Mouse (Mus musculus): Measurements from ENCODE around the gene Tmem160. TPM values are rescaled to one million over a fixed set of nuclear protein-coding genes. Genes with fewer than 3 reads are reported as not detected.

Tmem160 gene
- polyA plus RNA-seq, 1 experiment = 25.4 TPM

- peaks cover 4% of the 10 kb centered on the region; the same call in 1 of the 2 replicates for H3K36me3 ChIP-seq (ENCODE audit: control insufficient read depth, insufficient read depth, low read length, poor library complexity, severe bottlenecking)
- no peaks in the 10 kb centered on the region for H3K9me3 ChIP-seq (replicated peaks; ENCODE audit: control insufficient read depth, insufficient read depth, low read length, poor library complexity, severe bottlenecking)
- no peak overlapping the region for H3K4me3 ChIP-seq (ENCODE audit: low read depth, low read length)
- H3K4me1 ChIP-seq (ENCODE audit: control insufficient read depth, insufficient read depth, low read length) = peaks cover 1% of the 10 kb centered on the region
- no peak for TF ChIP-seq CTCF (IDR thresholded peaks at IDR 0.05; ENCODE audit: low read depth, low read length)
- no peak for TF ChIP-seq POLR2A (IDR thresholded peaks at IDR 0.05; ENCODE audit: insufficient read depth, low read length)
- no peak for TF ChIP-seq EP300 (IDR thresholded peaks at IDR 0.05; ENCODE audit: insufficient read depth, low read depth, low read length)
- no peaks in the 10 kb centered on the region for H3K27me3 ChIP-seq (ENCODE audit: control insufficient read depth, insufficient read depth, low read length, poor library complexity, severe bottlenecking)
- no peak overlapping the region for H3K27ac ChIP-seq (ENCODE audit: insufficient read depth, low read length)
- no peak overlapping the region for H3K9ac ChIP-seq (ENCODE audit: low read depth, poor library complexity, severe bottlenecking)
Observed at GRCm38 (mm10) chr7:16406978-16407377, 45.6 kb upstream of the Tmem160 start.

DNA sequence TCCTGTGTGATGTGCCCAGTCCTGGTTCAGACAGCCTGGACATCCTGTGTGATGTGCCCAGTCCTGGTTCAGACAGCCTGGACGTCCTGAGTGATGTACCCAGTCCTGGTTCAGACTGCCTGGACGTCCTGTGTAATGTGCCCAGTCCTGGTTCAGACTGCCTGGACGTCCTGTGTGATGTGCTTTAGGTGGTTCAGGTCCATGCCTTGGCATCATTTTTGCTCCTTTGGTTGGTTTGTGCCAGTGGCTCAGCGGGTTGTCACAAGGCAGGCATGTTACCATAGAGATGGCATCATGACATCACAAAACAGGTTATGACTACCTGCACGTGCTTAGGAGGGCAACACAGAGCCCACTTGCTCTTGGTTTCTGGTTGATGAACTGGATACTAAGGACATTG lies 41.5 kb upstream of the Tmem160 start:
- no peak overlapping the region for H3K4me3 ChIP-seq (ENCODE audit: low read depth, low read length)
- H3K9ac ChIP-seq (ENCODE audit: low read depth, poor library complexity, severe bottlenecking) = no peak overlapping the region
- H3K4me1 ChIP-seq (ENCODE audit: control insufficient read depth, insufficient read depth, low read length) = peaks cover 5% of the 10 kb centered on the region
- TF ChIP-seq POLR2A (IDR thresholded peaks at IDR 0.05; ENCODE audit: insufficient read depth, low read length) (no peak), EP300 (IDR thresholded peaks at IDR 0.05; ENCODE audit: insufficient read depth, low read depth, low read length) (no peak), CTCF (IDR thresholded peaks at IDR 0.05; ENCODE audit: low read depth, low read length) (no peak)
- H3K36me3 ChIP-seq (ENCODE audit: control insufficient read depth, insufficient read depth, low read length, poor library complexity, severe bottlenecking) = no peaks in the 10 kb centered on the region
- no peak overlapping the region for H3K27ac ChIP-seq (ENCODE audit: insufficient read depth, low read length)
- H3K9me3 ChIP-seq (replicated peaks; ENCODE audit: control insufficient read depth, insufficient read depth, low read length, poor library complexity, severe bottlenecking) = no peaks in the 10 kb centered on the region
- no peaks in the 10 kb centered on the region for H3K27me3 ChIP-seq (ENCODE audit: control insufficient read depth, insufficient read depth, low read length, poor library complexity, severe bottlenecking)

GRCm38 (mm10) chr7:16412220-16412896 lies 40.2 kb upstream of the Tmem160 start:
- TF ChIP-seq CTCF (IDR thresholded peaks at IDR 0.05; ENCODE audit: low read depth, low read length) (no peak), EP300 (IDR thresholded peaks at IDR 0.05; ENCODE audit: insufficient read depth, low read depth, low read length) (no peak), POLR2A (IDR thresholded peaks at IDR 0.05; ENCODE audit: insufficient read depth, low read length) (no peak)
- no peak overlapping the region for H3K27ac ChIP-seq (ENCODE audit: insufficient read depth, low read length)
- H3K9ac ChIP-seq (ENCODE audit: low read depth, poor library complexity, severe bottlenecking) = no peak overlapping the region

DNA sequence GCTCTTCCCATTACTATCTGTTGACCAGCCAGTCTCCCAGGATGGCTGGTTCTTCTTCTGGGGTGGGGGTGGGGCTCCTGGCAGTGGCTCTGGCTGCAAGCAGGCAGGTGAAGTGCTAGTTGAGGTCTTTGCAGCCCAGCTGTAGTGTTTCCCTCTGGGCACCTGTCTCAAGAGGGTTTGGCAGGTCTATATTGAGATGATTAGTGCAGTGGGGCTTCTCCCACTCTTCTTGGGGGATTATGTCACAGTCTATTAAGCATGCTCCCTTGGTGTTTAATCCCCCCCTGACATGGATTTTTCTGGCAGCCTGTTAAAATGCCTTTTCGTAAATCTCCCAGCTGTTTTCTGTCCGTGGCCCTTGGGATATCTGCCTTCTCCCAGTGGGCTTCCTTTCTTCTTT lies 39.6 kb upstream of the Tmem160 start:
- peaks cover 12% of the 10 kb centered on the region for H3K36me3 ChIP-seq (ENCODE audit: control insufficient read depth, insufficient read depth, low read length, poor library complexity, severe bottlenecking)
- TF ChIP-seq POLR2A (IDR thresholded peaks at IDR 0.05; ENCODE audit: insufficient read depth, low read length) (no peak), EP300 (IDR thresholded peaks at IDR 0.05; ENCODE audit: insufficient read depth, low read depth, low read length) (no peak), CTCF (IDR thresholded peaks at IDR 0.05; ENCODE audit: low read depth, low read length) (no peak)
- no peaks in the 10 kb centered on the region for H3K9me3 ChIP-seq (replicated peaks; ENCODE audit: control insufficient read depth, insufficient read depth, low read length, poor library complexity, severe bottlenecking)
- H3K27ac ChIP-seq (ENCODE audit: insufficient read depth, low read length) = no peak overlapping the region
- no peaks in the 10 kb centered on the region for H3K27me3 ChIP-seq (ENCODE audit: control insufficient read depth, insufficient read depth, low read length, poor library complexity, severe bottlenecking)
- H3K4me1 ChIP-seq (ENCODE audit: control insufficient read depth, insufficient read depth, low read length) = peaks cover 5% of the 10 kb centered on the region
- H3K4me3 ChIP-seq (ENCODE audit: low read depth, low read length) = no peak overlapping the region
- no peak overlapping the region for H3K9ac ChIP-seq (ENCODE audit: low read depth, poor library complexity, severe bottlenecking)

More at GRCm38 (mm10) chr7:16412220-16412896, 40.2 kb upstream of the Tmem160 start:
- Histone ChIP-seq H3K36me3 (ENCODE audit: control insufficient read depth, insufficient read depth, low read length, poor library complexity, severe bottlenecking) (peaks cover 7% of the 10 kb centered on the region), H3K27me3 (ENCODE audit: control insufficient read depth, insufficient read depth, low read length, poor library complexity, severe bottlenecking) (no peaks in the 10 kb centered on the region), H3K9me3 (replicated peaks; ENCODE audit: control insufficient read depth, insufficient read depth, low read length, poor library complexity, severe bottlenecking) (no peaks in the 10 kb centered on the region), H3K4me3 (ENCODE audit: low read depth, low read length) (no peak overlapping the region), H3K4me1 (ENCODE audit: control insufficient read depth, insufficient read depth, low read length) (peaks cover 5% of the 10 kb centered on the region)

DNA sequence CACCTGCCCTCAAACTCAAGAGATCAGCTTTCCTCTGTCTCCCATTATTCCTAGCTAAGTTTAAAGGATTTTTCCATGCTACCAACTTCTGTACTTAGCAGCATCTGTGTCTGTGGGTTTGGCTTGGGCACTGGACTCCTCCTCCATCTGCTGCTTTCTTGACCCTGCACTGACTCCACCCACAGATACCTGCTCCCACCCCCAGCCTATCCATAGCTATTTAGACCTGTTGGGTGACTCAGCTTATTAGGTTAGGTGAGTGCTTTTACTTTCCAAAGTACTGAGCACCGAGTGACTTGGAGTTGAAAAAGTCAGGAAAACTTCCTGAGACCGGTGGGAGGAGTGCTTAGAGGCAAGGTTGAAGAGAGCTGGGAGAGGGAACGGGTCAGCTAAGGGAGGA lies 37.2 kb upstream of the Tmem160 start:
- Histone ChIP-seq H3K27me3 (ENCODE audit: control insufficient read depth, insufficient read depth, low read length, poor library complexity, severe bottlenecking) (no peaks in the 10 kb centered on the region), H3K4me3 (ENCODE audit: low read depth, low read length) (no peak overlapping the region), H3K36me3 (ENCODE audit: control insufficient read depth, insufficient read depth, low read length, poor library complexity, severe bottlenecking) (peaks cover 23% of the 10 kb centered on the region), H3K9ac (ENCODE audit: low read depth, poor library complexity, severe bottlenecking) (no peak overlapping the region), H3K9me3 (replicated peaks; ENCODE audit: control insufficient read depth, insufficient read depth, low read length, poor library complexity, severe bottlenecking) (no peaks in the 10 kb centered on the region), H3K4me1 (ENCODE audit: control insufficient read depth, insufficient read depth, low read length) (peaks cover 5% of the 10 kb centered on the region), H3K27ac (ENCODE audit: insufficient read depth, low read length) (peak overlapping the region; percentile 88)
- TF ChIP-seq EP300 (IDR thresholded peaks at IDR 0.05; ENCODE audit: insufficient read depth, low read depth, low read length) = no peak
- TF ChIP-seq POLR2A (IDR thresholded peaks at IDR 0.05; ENCODE audit: insufficient read depth, low read length) = no peak

DNA sequence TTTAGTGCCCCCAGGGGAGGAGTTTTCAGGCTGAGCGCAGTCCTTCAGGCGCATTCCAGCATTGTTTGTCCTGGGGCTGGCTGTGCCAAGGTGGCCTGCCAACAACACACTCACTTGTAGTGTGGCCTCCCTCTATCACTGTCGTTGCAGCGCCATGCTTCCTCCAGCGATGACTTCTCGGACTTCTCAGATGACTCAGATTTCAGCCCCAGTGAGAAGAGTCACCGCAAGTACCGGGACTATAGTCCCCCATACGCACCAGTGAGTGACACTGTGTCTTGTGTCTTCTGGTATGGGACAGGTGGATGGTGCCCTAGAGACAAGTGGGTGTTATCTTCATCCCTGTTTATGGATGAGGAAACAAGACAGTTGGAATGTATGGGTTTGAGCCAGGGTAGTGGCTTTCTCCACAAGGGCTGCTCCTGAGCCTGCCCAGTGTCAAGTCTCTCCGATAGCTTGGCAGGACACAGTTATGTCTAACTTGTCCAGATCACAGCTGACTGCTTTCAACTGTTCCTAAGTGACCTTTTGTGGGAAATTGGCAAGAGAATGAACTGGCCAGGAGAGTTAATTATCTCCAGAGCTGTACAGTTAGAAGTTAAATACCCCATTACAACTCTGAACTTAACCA lies 35.3 kb upstream of the Tmem160 start:
- TF ChIP-seq POLR2A (IDR thresholded peaks at IDR 0.05; ENCODE audit: insufficient read depth, low read length) (no peak), CTCF (IDR thresholded peaks at IDR 0.05; ENCODE audit: low read depth, low read length) (no peak), EP300 (IDR thresholded peaks at IDR 0.05; ENCODE audit: insufficient read depth, low read depth, low read length) (no peak)
- H3K9ac ChIP-seq (ENCODE audit: low read depth, poor library complexity, severe bottlenecking) = no peak overlapping the region
- H3K4me3 ChIP-seq (ENCODE audit: low read depth, low read length) = no peak overlapping the region
- H3K27ac ChIP-seq (ENCODE audit: insufficient read depth, low read length) = no peak overlapping the region
- H3K4me1 ChIP-seq (ENCODE audit: control insufficient read depth, insufficient read depth, low read length) = peaks cover 3% of the 10 kb centered on the region
- no peaks in the 10 kb centered on the region for H3K9me3 ChIP-seq (replicated peaks; ENCODE audit: control insufficient read depth, insufficient read depth, low read length, poor library complexity, severe bottlenecking)
- H3K36me3 ChIP-seq (ENCODE audit: control insufficient read depth, insufficient read depth, low read length, poor library complexity, severe bottlenecking) = peaks cover 36% of the 10 kb centered on the region
- H3K27me3 ChIP-seq (ENCODE audit: control insufficient read depth, insufficient read depth, low read length, poor library complexity, severe bottlenecking) = no peaks in the 10 kb centered on the region
